In genomic region chr2:92092817-92093216, GRCm38 (mm10) we compare ENCODE assay signal across 9 mouse cellular contexts. TPM values are rescaled to one million over a fixed set of nuclear protein-coding genes. Genes with fewer than 3 reads are reported as not detected.
DNase-seq lines count a peak whose midpoint lies in the region; ATAC-seq and TF ChIP-seq lines count a peak whose summit lies in the region.
"Had no signal": no experiment of that assay in that cellular context is flagged by ENCODE, and none has a peak within 500 bp of the region (broad histone marks: within the 10 kb centered on the region; RNA-seq: fewer than 3 reads in every experiment).

Gene Phf21a, plus strand, starts transcription at chr2:92093117.

- H3K9ac ChIP-seq in heart, adult 2 months (ENCODE audit: low read depth, low read length), result no peak within 1 kb of the TSS
- no peak within 1 kb of the TSS for H3K9ac ChIP-seq in MEL (ENCODE audit: control insufficient read depth, low read depth, low read length, poor library complexity, severe bottlenecking)
- no peak within 1 kb of the TSS for H3K9ac ChIP-seq in forebrain, embryonic 16.5 days (replicated peaks; ENCODE audit: low read depth, low read length)
- H3K9ac ChIP-seq in hindbrain, embryonic 13.5 days, result no peak within 1 kb of the TSS
- H3K9ac ChIP-seq: liver, embryonic 15.5 days had no signal

- H3K27ac ChIP-seq in heart, adult 2 months, result no peak within 1 kb of the TSS
- no peak within 1 kb of the TSS for H3K27ac ChIP-seq in MEL (ENCODE audit: control insufficient read depth, low read depth, low read length)
- no peak within 1 kb of the TSS for H3K27ac ChIP-seq in forebrain, embryonic 16.5 days (ENCODE audit: low read length)
- no peak within 1 kb of the TSS for H3K27ac ChIP-seq in hindbrain, embryonic 13.5 days
- H3K27ac ChIP-seq in midbrain, embryonic 10.5 days (replicated peaks), result no peak within 1 kb of the TSS
- H3K27ac ChIP-seq: liver, embryonic 15.5 days had no signal

- no peak for TF ChIP-seq POLR2A in heart, adult 2 months (IDR thresholded peaks at IDR 0.05; ENCODE audit: insufficient read depth, low read depth, low read length)
- TF ChIP-seq POLR2A in MEL (IDR thresholded peaks at IDR 0.05; ENCODE audit: control insufficient read depth in 1 of 2, insufficient read depth in 1 of 2, low read depth in 1 of 2, low read length in 2 of 2, poor library complexity in 1 of 2), result no peak

- no peaks in the 10 kb centered on the region for H3K9me3 ChIP-seq in MEL (replicated peaks; ENCODE audit: insufficient read depth, low read length)
- H3K9me3 ChIP-seq in forebrain, embryonic 16.5 days (ENCODE audit: control insufficient read depth, low read length), result no peaks in the 10 kb centered on the region
- H3K9me3 ChIP-seq in hindbrain, embryonic 13.5 days, result no peaks in the 10 kb centered on the region
- H3K9me3 ChIP-seq in midbrain, embryonic 10.5 days (replicated peaks), result no peaks in the 10 kb centered on the region; the same call in 1 of the 2 replicates
- H3K9me3 ChIP-seq: liver, embryonic 15.5 days had no signal

- no peak within 1 kb of the TSS for H3K4me2 ChIP-seq in forebrain, embryonic 16.5 days (ENCODE audit: low read length)
- H3K4me2 ChIP-seq in hindbrain, embryonic 13.5 days, result no peak within 1 kb of the TSS
- H3K4me2 ChIP-seq: liver, embryonic 15.5 days had no signal

- 73% methylated on average over 2 of the region's 2 CpGs for WGBS in heart, adult 2 months
- 92% methylated on average over 2 of the region's 2 CpGs for WGBS in forebrain, embryonic 16.5 days
- WGBS in hindbrain, embryonic 13.5 days, result 82% methylated on average over 2 of the region's 2 CpGs
- 86% methylated on average over 2 of the region's 2 CpGs for WGBS in midbrain, embryonic 10.5 days

- ATAC-seq in forebrain, embryonic 16.5 days, result no peak
- no peak for ATAC-seq in hindbrain, embryonic 13.5 days (ENCODE audit: low FRiP score)

- intact Hi-C loops in heart, adult 2 months (cut with DNase I), result no loop called here

- no peak for TF ChIP-seq EP300 in heart, adult 2 months (IDR thresholded peaks at IDR 0.05; ENCODE audit: insufficient read depth, low read depth, low read length)
- TF ChIP-seq EP300 in MEL (IDR thresholded peaks at IDR 0.05; ENCODE audit: low read depth in 1 of 2, low read length in 2 of 2), result no peak

- H3K36me3 ChIP-seq in heart, adult 2 months (ENCODE audit: control insufficient read depth, insufficient read depth, low read length), result no peaks in the 10 kb centered on the region
- no peaks in the 10 kb centered on the region for H3K36me3 ChIP-seq in MEL (ENCODE audit: control insufficient read depth in 1 of 2, insufficient read depth in 2 of 2, low read length in 2 of 2)
- no peaks in the 10 kb centered on the region for H3K36me3 ChIP-seq in forebrain, embryonic 16.5 days (ENCODE audit: control insufficient read depth, insufficient read depth)
- no peaks in the 10 kb centered on the region for H3K36me3 ChIP-seq in hindbrain, embryonic 13.5 days
- no peaks in the 10 kb centered on the region for H3K36me3 ChIP-seq in midbrain, embryonic 10.5 days
- H3K36me3 ChIP-seq: liver, embryonic 15.5 days had no signal

- no peak for TF ChIP-seq RAD21 in MEL (IDR thresholded peaks at IDR 0.05; ENCODE audit: low read depth, low read length)

- DNase-seq in heart, adult 2 months, result no peak
- no peak for DNase-seq in heart, adult 11 months
- DNase-seq in MEL (ENCODE audit: low read depth, low spot score), result no peak
- no peak for DNase-seq in midbrain, embryonic 10.5 days (ENCODE audit: low spot score)
- no peak for DNase-seq in urinary bladder, postnatal 14 days (ENCODE audit: low spot score)
- no peak for DNase-seq in natural killer cell, adult 2 months (ENCODE audit: low spot score in 2 of 2)

- H3K27me3 ChIP-seq in heart, adult 2 months (ENCODE audit: control insufficient read depth, insufficient read depth, low read length), result no peaks in the 10 kb centered on the region
- H3K27me3 ChIP-seq in MEL (ENCODE audit: control insufficient read depth in 1 of 2, insufficient read depth in 2 of 2, low read length in 2 of 2), result peaks cover 14 to 28% of the 10 kb centered on the region in 2 experiments
- H3K27me3 ChIP-seq in forebrain, embryonic 16.5 days (replicated peaks; ENCODE audit: control insufficient read depth, insufficient read depth, low read length), result no peaks in the 10 kb centered on the region
- no peaks in the 10 kb centered on the region for H3K27me3 ChIP-seq in hindbrain, embryonic 13.5 days
- H3K27me3 ChIP-seq in midbrain, embryonic 10.5 days (ENCODE audit: low read depth, poor library complexity, severe bottlenecking), result no peaks in the 10 kb centered on the region
- H3K27me3 ChIP-seq: liver, embryonic 15.5 days had no signal

- no peaks in the 10 kb centered on the region for H3K79me2 ChIP-seq in heart, adult 2 months (replicated peaks; ENCODE audit: control insufficient read depth, insufficient read depth, low read length)
- H3K79me2 ChIP-seq in MEL (ENCODE audit: control insufficient read depth, insufficient read depth, low read length, poor library complexity), result no peaks in the 10 kb centered on the region

- TF ChIP-seq CTCF in heart, adult 2 months (IDR thresholded peaks at IDR 0.05), result no peak
- no peak for TF ChIP-seq CTCF in MEL (IDR thresholded peaks at IDR 0.05 in 2 of 3, conservative IDR thresholded peaks at IDR 0.05 in 1 of 3; ENCODE audit: control insufficient read depth in 1 of 3, insufficient read depth in 1 of 3, low read depth in 2 of 3, low read length in 3 of 3, poor library complexity in 1 of 3, severe bottlenecking in 1 of 3)

- H3K4me1 ChIP-seq in heart, adult 2 months (ENCODE audit: control insufficient read depth, insufficient read depth, low read length), result no peaks in the 10 kb centered on the region
- H3K4me1 ChIP-seq in MEL (ENCODE audit: control insufficient read depth in 1 of 2, insufficient read depth in 2 of 2, low read length in 2 of 2), result no peaks in the 10 kb centered on the region
- H3K4me1 ChIP-seq in forebrain, embryonic 16.5 days (replicated peaks; ENCODE audit: control insufficient read depth, insufficient read depth, low read length), result no peaks in the 10 kb centered on the region
- no peaks in the 10 kb centered on the region for H3K4me1 ChIP-seq in hindbrain, embryonic 13.5 days (replicated peaks)
- no peaks in the 10 kb centered on the region for H3K4me1 ChIP-seq in midbrain, embryonic 10.5 days
- H3K4me1 ChIP-seq: liver, embryonic 15.5 days had no signal

- H3K4me3 ChIP-seq in heart, adult 2 months, result no peak within 1 kb of the TSS
- H3K4me3 ChIP-seq in MEL (ENCODE audit: control insufficient read depth in 1 of 2, insufficient read depth in 1 of 2, low read depth in 2 of 2, low read length in 2 of 2), result no peak within 1 kb of the TSS
- no peak within 1 kb of the TSS for H3K4me3 ChIP-seq in forebrain, embryonic 16.5 days (replicated peaks; ENCODE audit: low read length)
- H3K4me3 ChIP-seq in hindbrain, embryonic 13.5 days, result no peak within 1 kb of the TSS
- H3K4me3 ChIP-seq in midbrain, embryonic 10.5 days, result no peak within 1 kb of the TSS
- H3K4me3 ChIP-seq: liver, embryonic 15.5 days had no signal

TF ChIP-seq in MEL, 35 proteins besides CTCF, POLR2A, EP300 and RAD21:
- TF ChIP-seq UBTF (IDR thresholded peaks at IDR 0.05; ENCODE audit: borderline replicate concordance, insufficient read depth, low read depth, low read length) (no peak), CHD1 (IDR thresholded peaks at IDR 0.05; ENCODE audit: low read depth, low read length) (no peak), GABPA (IDR thresholded peaks at IDR 0.05; ENCODE audit: low read depth, low read length) (no peak), ZC3H11A (IDR thresholded peaks at IDR 0.05; ENCODE audit: low read depth, low read length) (no peak), NELFE (IDR thresholded peaks at IDR 0.05; ENCODE audit: low read depth, low read length) (no peak), NRF1 (IDR thresholded peaks at IDR 0.05; ENCODE audit: insufficient read depth, low read depth, low read length, poor library complexity, severe bottlenecking) (no peak), ZMIZ1 (IDR thresholded peaks at IDR 0.05; ENCODE audit: low read depth, low read length) (no peak), E2F4 (IDR thresholded peaks at IDR 0.05; ENCODE audit: borderline replicate concordance, low read depth, low read length) (no peak), TBP (IDR thresholded peaks at IDR 0.05; ENCODE audit: low read depth, low read length) (no peak), MEF2A (IDR thresholded peaks at IDR 0.05; ENCODE audit: extremely low read depth, insufficient replicate concordance, low read depth, low read length, poor library complexity, severe bottlenecking) (no peak), USF2 (IDR thresholded peaks at IDR 0.05; ENCODE audit: borderline replicate concordance in 1 of 2, insufficient read depth in 1 of 2, low read depth in 1 of 2, low read length in 2 of 2) (no peak), RCOR1 (IDR thresholded peaks at IDR 0.05; ENCODE audit: low read depth, low read length) (no peak), JUND (IDR thresholded peaks at IDR 0.05; ENCODE audit: low read depth, low read length) (no peak), SIN3A (IDR thresholded peaks at IDR 0.05; ENCODE audit: low read length) (no peak)
TF ChIP-seq in MEL: peak in this region for 0.

RNA-seq across cellular contexts. Expression of gene Phf21a, which starts in this region (rescaled TPM):
- total RNA-seq in heart, adult 2 months (2021), result 10 to 100 TPM; 26.4 to 30.2 TPM
- polyA plus RNA-seq in heart, adult 2 months (2012; rRNA removed), result 27.6 and 29.5 TPM in 2 replicates
- total RNA-seq in MEL (2012; rRNA removed), result 4.7 and 5.1 TPM in 2 replicates
- 100 to 1,000 TPM in 1 of 2 experiments, 10 to 100 TPM in 1; 15.6 to 245 TPM for polyA plus RNA-seq in MEL (2012; ENCODE audit: insufficient read depth in 1 of 2, insufficient read length in 2 of 2, low read depth in 1 of 2, low replicate concordance in 2 of 2, missing spikeins in 1 of 2)
- 43.5 and 50.3 TPM in 2 replicates for polyA plus RNA-seq in forebrain, embryonic 16.5 days (2015; fragmentation: Nextera tagmentation; extraction: Ambion mirVana)
- polyA plus RNA-seq in hindbrain, embryonic 13.5 days (2015; fragmentation: Nextera tagmentation; extraction: Ambion mirVana), result 38.4 and 39.6 TPM in 2 replicates
- 36.7 and 41.3 TPM in 2 replicates for polyA plus RNA-seq in midbrain, embryonic 10.5 days (2016; fragmentation: Nextera tagmentation; extraction: Ambion mirVana)
